Mouse (Mus musculus) C2C12 (cell line): ENCODE data around the gene Khdc3.

Source experiments
- CEBPB ChIP-seq: IDR thresholded peaks from one replicate; pipeline ENCODE4 v1.6.1; 2011; ENCODE audit warnings: low read depth, mild to moderate bottlenecking, control low read depth, moderate library complexity
- CTCF ChIP-seq: IDR thresholded peaks from one replicate; pipeline ENCODE4 v1.5.1; 2011; ENCODE audit not compliant: control insufficient read depth, insufficient read depth, insufficient read length
- MAX ChIP-seq: IDR thresholded peaks from one replicate; pipeline ENCODE4 v1.6.1; 2011; ENCODE audit warnings: mild to moderate bottlenecking, control low read depth
- MYOD1 ChIP-seq: IDR thresholded peaks from one replicate; pipeline ENCODE4 v1.6.1; 2011; ENCODE audit warnings: low read depth; ENCODE audit not compliant: control insufficient read depth, insufficient read length
- MYOG ChIP-seq: IDR thresholded peaks from one replicate; pipeline ENCODE4 v1.6.1; 2011; ENCODE audit not compliant: control insufficient read depth, insufficient read length; ENCODE audit errors: extremely low read depth
- USF1 ChIP-seq: IDR thresholded peaks from one replicate; pipeline ENCODE4 v1.6.1; 2011; ENCODE audit warnings: low read depth, mild to moderate bottlenecking, control low read depth, moderate library complexity

- TF ChIP-seq CEBPB (no peak), CTCF (no peak), MYOD1 (no peak), USF1 (no peak), MAX (no peak), MYOG (no peak)
These were observed 14.5 kb upstream of the Khdc3 start for GRCm38 (mm10) chr9:73087121-73087520.
